Mouse (Mus musculus) myocyte (in vitro differentiated cells): Measurements from ENCODE around the gene Ghdc. TPM values are rescaled to one million over a fixed set of nuclear protein-coding genes. Genes with fewer than 3 reads are reported as not detected.
A peak's percentile ranks its signal among the peaks of the same experiment; 100 is the strongest.

ENCODE experiments used
- H3K27me3 ChIP-seq: one replicate; pipeline ENCODE4 v1.6.1; 2011; ENCODE audit not compliant: control insufficient read depth, insufficient read depth, insufficient read length
- H3K36me3 ChIP-seq: one replicate; pipeline ENCODE4 v1.6.1; 2011; ENCODE audit not compliant: control insufficient read depth, insufficient read depth
- H3K4me2 ChIP-seq: one replicate; pipeline ENCODE4 v1.6.1; 2011; ENCODE audit warnings: low read depth, control low read depth
- H3K4me3 ChIP-seq: one replicate; pipeline ENCODE4 v1.5.1; 2011; ENCODE audit warnings: mild to moderate bottlenecking, control low read depth, moderate library complexity
- H3K79me2 ChIP-seq: one replicate; pipeline ENCODE4 v1.6.1; 2011; ENCODE audit not compliant: control insufficient read depth, insufficient read depth
- H3ac ChIP-seq: one replicate; pipeline ENCODE4 v1.6.1; 2011; ENCODE audit not compliant: control insufficient read depth, insufficient read length
- CEBPB ChIP-seq: IDR thresholded peaks from 2 replicates; pipeline ENCODE4 v1.6.1; 2011; ENCODE audit warnings: mild to moderate bottlenecking, moderate library complexity; ENCODE audit not compliant: poor library complexity, insufficient read depth, severe bottlenecking
- E2F4 ChIP-seq: IDR thresholded peaks from one replicate; pipeline ENCODE4 v1.6.1; 2011; ENCODE audit warnings: mild to moderate bottlenecking, control low read depth, moderate library complexity; ENCODE audit not compliant: insufficient read depth
- MAX ChIP-seq: IDR thresholded peaks from one replicate; pipeline ENCODE4 v1.6.1; 2011; ENCODE audit warnings: low read depth, mild to moderate bottlenecking, control low read depth
- MYOD1 ChIP-seq, 3 experiments: IDR thresholded peaks; one replicate each; pipeline ENCODE4 v1.6.1; 2011; ENCODE audit warnings: control low read depth in 2 of 3, low read depth in 2 of 3, mild to moderate bottlenecking in 2 of 3, moderate library complexity in 1 of 3; ENCODE audit not compliant: insufficient read length in 2 of 3, control insufficient read depth in 1 of 3
- MYOG ChIP-seq, 3 experiments: IDR thresholded peaks; one replicate each; pipeline ENCODE4 v1.6.1; 2011; ENCODE audit warnings: control low read depth in 2 of 3, low read depth in 2 of 3, mild to moderate bottlenecking in 2 of 3; ENCODE audit not compliant: insufficient read length in 2 of 3, control insufficient read depth in 1 of 3, insufficient read depth in 1 of 3
- POLR2A ChIP-seq: IDR thresholded peaks from one replicate; pipeline ENCODE4 v1.6.1; 2011; ENCODE audit warnings: low read depth, mild to moderate bottlenecking, control low read depth, moderate library complexity; ENCODE audit not compliant: insufficient read length
- POLR2AphosphoS2 ChIP-seq: IDR thresholded peaks from one replicate; pipeline ENCODE4 v1.6.1; 2011; ENCODE audit warnings: low read depth, control low read depth; ENCODE audit not compliant: insufficient read length
- REST ChIP-seq: IDR thresholded peaks from one replicate; pipeline ENCODE4 v1.6.1; 2011; ENCODE audit warnings: mild to moderate bottlenecking, control low read depth, moderate library complexity; ENCODE audit not compliant: insufficient read depth, insufficient read length
- SRF ChIP-seq: IDR thresholded peaks from one replicate; pipeline ENCODE4 v1.6.1; 2011; ENCODE audit warnings: low read depth; ENCODE audit not compliant: control insufficient read depth, insufficient read length
- TCF12 ChIP-seq: IDR thresholded peaks from one replicate; pipeline ENCODE4 v1.6.1; 2011; ENCODE audit warnings: mild to moderate bottlenecking, control low read depth; ENCODE audit not compliant: poor library complexity, insufficient read depth, severe bottlenecking
- TCF3 ChIP-seq: IDR thresholded peaks from one replicate; pipeline ENCODE4 v1.6.1; 2011; ENCODE audit warnings: low read depth, control low read depth; ENCODE audit not compliant: insufficient read length
- USF1 ChIP-seq: IDR thresholded peaks from one replicate; pipeline ENCODE4 v1.6.1; 2011; ENCODE audit warnings: low read depth, mild to moderate bottlenecking, control low read depth, moderate library complexity
- polyA plus RNA-seq: library from polyadenylated mRNA; unstranded; fragments of >200 nt; fragmentation: generic; extraction: Trizol; gene quantifications from one replicate; pipeline ENCODE4 v1.2.1, GENCODE M21; 2012; ENCODE audit warnings: missing spikeins

Ghdc gene
- 10.4 TPM for polyA plus RNA-seq

- H3K27me3 ChIP-seq: no peaks in the 10 kb centered on the region
- no peak within 1 kb of the TSS for H3ac ChIP-seq
- H3K4me2 ChIP-seq: peak within 1 kb of the TSS; percentile 71
- peak; percentile 62 for TF ChIP-seq SRF
- no peak for TF ChIP-seq POLR2AphosphoS2
- H3K79me2 ChIP-seq: no peaks in the 10 kb centered on the region
- no peaks in the 10 kb centered on the region for H3K36me3 ChIP-seq
- peak within 1 kb of the TSS; percentile 44 for H3K4me3 ChIP-seq
Observed at GRCm38 (mm10) chr11:100770646-100771408, at the start of gene Ghdc. Gene Ghdc, minus strand, starts transcription at chr11:100770957.

- Histone ChIP-seq H3K79me2 (no peaks in the 10 kb centered on the region), H3K36me3 (no peaks in the 10 kb centered on the region), H3ac (no peak overlapping the region), H3K4me2 (no peak overlapping the region), H3K27me3 (no peaks in the 10 kb centered on the region), H3K4me3 (no peak overlapping the region)
- TF ChIP-seq MAX: no peak
- no peak for TF ChIP-seq USF1
- no peak for TF ChIP-seq MYOG (IDR thresholded peaks at IDR 0.05; ENCODE audit: control insufficient read depth in 1 of 3, insufficient read depth in 1 of 3, insufficient read length in 2 of 3, low read depth in 2 of 3)
- TF ChIP-seq TCF3: no peak
- no peak for TF ChIP-seq MYOD1 (IDR thresholded peaks at IDR 0.05; ENCODE audit: control insufficient read depth in 1 of 3, insufficient read length in 2 of 3, low read depth in 2 of 3)
- TF ChIP-seq POLR2AphosphoS2: no peak
- no peak for TF ChIP-seq E2F4
- no peak for TF ChIP-seq SRF
- no peak for TF ChIP-seq REST
- no peak for TF ChIP-seq CEBPB
- no peak for TF ChIP-seq TCF12
- TF ChIP-seq POLR2A: no peak
Observed at GRCm38 (mm10) chr11:100820047-100820446, 49.3 kb upstream of the Ghdc start.

GRCm38 (mm10) chr11:100819626-100820025 lies 48.9 kb upstream of the Ghdc start:
- Histone ChIP-seq H3K4me3 (no peak overlapping the region), H3K4me2 (no peak overlapping the region), H3K27me3 (no peaks in the 10 kb centered on the region), H3K79me2 (no peaks in the 10 kb centered on the region), H3ac (no peak overlapping the region), H3K36me3 (no peaks in the 10 kb centered on the region)
- no peak for TF ChIP-seq TCF3
- no peak for TF ChIP-seq E2F4
- TF ChIP-seq MYOD1 (IDR thresholded peaks at IDR 0.05; ENCODE audit: control insufficient read depth in 1 of 3, insufficient read length in 2 of 3, low read depth in 2 of 3): no peak
- TF ChIP-seq USF1: no peak

- no peak overlapping the region for H3ac ChIP-seq
- TF ChIP-seq USF1: no peak
- no peak for TF ChIP-seq MYOD1 (IDR thresholded peaks at IDR 0.05; ENCODE audit: control insufficient read depth in 1 of 3, insufficient read length in 2 of 3, low read depth in 2 of 3)
- no peak for TF ChIP-seq POLR2A
- no peaks in the 10 kb centered on the region for H3K36me3 ChIP-seq
- H3K4me3 ChIP-seq: no peak overlapping the region
- no peak overlapping the region for H3K4me2 ChIP-seq
- no peaks in the 10 kb centered on the region for H3K79me2 ChIP-seq
- H3K27me3 ChIP-seq: no peaks in the 10 kb centered on the region
Observed at GRCm38 (mm10) chr11:100819048-100819447, 48.3 kb upstream of the Ghdc start.

- no peaks in the 10 kb centered on the region for H3K79me2 ChIP-seq
- TF ChIP-seq MYOD1 (IDR thresholded peaks at IDR 0.05; ENCODE audit: control insufficient read depth in 1 of 3, insufficient read length in 2 of 3, low read depth in 2 of 3) (no peak), POLR2A (no peak), TCF3 (no peak), REST (no peak), USF1 (no peak), MAX (no peak), TCF12 (no peak), SRF (no peak), MYOG (IDR thresholded peaks at IDR 0.05; ENCODE audit: control insufficient read depth in 1 of 3, insufficient read depth in 1 of 3, insufficient read length in 2 of 3, low read depth in 2 of 3) (no peak), E2F4 (no peak), CEBPB (no peak), POLR2AphosphoS2 (no peak)
- H3ac ChIP-seq: no peak overlapping the region
- H3K4me3 ChIP-seq: no peak overlapping the region
- no peaks in the 10 kb centered on the region for H3K36me3 ChIP-seq
- no peaks in the 10 kb centered on the region for H3K27me3 ChIP-seq
- H3K4me2 ChIP-seq: no peak overlapping the region
Observed at GRCm38 (mm10) chr11:100818359-100819012, 47.7 kb upstream of the Ghdc start.
